Mouse (Mus musculus): Measurements from ENCODE around the gene Trpc3. TPM values are rescaled to one million over a fixed set of nuclear protein-coding genes. Genes with fewer than 3 reads are reported as not detected.
"Not testable (repeated sequence)": the region's sequence is repeated elsewhere in the genome, so short reads cannot be mapped to it uniquely, and the experiment has no call there.

The Trpc3 gene
- 2.0 and 4.7 TPM in 2 replicates for total RNA-seq (2021)
- long read RNA-seq, partial matches to known transcripts: 1 of 4 reads
- long read RNA-seq, other reads (novel, unspliced or antisense): 0 of 4 reads

DNA sequence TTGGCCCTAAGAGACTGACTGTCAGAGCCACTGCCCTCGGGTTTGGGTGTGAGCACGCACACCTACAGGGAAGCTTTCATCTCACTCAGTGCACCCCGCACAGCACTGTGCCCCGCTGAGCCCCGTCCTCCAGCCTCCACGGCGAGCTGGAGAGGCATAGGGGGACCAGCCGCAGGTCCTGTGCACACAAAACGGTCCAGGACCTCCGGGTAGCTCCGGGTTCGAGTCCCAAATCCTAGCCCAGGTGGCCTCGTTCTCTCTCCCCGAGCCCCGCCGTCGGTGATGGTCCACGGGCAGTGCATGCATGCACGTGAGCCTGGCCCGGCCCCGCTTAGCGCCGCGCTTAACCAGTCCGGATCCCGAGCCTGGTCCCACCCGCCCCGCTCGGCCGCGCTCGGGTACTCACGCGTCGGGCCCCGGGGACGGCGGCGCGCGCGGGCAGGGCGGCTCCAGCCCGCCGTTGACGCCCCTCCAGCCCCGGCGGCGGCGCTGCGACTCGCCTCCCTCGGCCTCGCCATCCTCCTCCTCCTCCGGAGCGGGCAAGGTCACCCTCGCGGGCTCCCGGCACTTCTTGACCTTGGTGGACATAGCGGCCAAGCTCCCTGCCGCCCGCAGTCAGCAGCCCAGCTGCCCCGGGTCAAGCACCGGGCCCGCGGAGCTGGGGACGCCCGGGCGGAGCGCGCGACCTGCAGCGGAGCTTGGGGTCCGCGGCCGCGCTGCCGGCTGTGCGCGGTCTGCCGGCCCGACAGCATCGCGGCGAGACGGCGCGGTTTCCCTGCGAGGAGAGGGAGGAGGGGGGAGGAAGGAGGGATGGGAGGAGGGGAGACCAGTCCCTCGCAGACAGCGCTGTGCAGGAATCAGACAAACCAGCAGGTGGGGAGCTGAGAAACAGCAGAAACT lies at the start of gene Trpc3:
TSS of gene Trpc3 (minus strand) at position 776 of the 900 bp plus-strand sequence.
- peak; percentile 38 for DNase-seq

DNA sequence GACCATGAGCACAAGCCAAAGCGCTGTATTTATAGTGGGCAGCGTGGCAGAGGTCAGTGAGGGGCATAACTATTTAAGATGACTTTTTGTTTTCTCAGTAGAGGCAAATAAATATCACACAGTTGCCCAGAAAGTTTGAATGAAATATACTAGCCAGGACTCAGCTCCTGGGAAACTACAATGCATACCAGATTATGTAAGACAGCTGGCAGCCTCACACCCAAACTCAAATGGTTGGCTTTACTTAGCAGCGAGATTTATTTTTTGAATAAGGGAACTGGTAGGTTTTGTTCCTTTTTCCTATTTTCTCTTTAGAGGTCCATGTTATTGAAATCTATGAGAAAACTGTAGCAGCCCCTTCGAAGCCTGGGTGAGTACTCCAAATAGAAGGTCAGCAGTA lies 48.1 kb upstream of the Trpc3 start:
- no peak for DNase-seq

DNA sequence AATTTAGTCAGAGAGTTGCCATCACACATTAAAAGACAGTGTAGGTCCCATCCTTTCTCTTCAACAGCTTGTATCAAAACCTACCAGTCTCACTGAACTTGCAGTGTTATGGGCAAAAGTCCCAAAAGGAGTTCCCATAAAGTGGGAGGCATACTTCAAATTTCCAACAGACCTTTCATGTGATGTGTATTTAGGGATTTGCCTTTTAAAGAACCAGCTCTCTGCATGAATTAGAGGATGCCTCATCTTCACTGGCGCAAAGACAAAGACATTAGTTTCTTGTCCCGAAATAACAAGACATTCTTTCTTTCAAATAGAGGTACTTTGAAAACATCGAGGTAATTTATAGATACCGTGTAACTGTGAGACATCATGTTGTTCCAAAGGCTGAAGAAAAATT lies 43.1 kb upstream of the Trpc3 start:
- no peak for DNase-seq

DNA sequence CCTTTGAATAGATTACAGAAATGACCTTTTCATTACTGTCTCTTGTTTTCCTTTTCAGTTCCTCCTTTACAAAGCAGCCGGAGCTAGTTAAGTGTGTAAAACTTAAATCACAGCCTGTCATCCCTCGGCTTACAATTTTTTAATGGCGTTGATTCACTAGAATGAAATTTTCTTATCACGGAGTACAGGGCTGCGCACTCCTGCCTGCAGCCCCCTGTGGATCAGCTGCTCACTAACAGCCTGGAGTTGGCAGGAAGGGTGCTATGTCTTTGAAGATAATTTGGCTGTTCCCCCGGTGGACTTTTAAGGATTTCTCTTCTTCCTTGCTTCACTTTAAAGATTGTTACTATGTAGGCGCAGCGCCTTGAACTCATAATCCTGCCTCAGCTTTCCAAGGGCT lies 36.6 kb upstream of the Trpc3 start:
- no peak for DNase-seq

DNA sequence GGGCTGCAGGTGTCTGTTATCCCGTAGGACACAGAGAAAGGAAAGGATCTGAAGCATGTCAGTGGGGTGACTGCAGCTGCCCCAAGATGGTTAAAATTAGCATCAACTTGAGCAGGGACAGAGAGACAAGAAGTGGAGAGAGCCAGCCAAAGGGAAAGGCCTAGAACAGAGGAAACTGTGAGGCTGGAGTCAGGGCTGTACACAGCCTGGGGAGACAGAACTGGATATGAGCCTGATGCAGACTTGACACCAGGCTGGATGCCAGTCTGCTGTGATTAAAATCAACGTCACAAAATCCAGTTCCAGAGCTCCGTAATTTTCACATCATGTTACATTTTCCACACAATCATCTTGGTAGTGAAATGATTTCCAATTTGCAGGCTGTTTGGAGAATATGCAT lies 31.9 kb upstream of the Trpc3 start:
- DNase-seq: no peak

DNA sequence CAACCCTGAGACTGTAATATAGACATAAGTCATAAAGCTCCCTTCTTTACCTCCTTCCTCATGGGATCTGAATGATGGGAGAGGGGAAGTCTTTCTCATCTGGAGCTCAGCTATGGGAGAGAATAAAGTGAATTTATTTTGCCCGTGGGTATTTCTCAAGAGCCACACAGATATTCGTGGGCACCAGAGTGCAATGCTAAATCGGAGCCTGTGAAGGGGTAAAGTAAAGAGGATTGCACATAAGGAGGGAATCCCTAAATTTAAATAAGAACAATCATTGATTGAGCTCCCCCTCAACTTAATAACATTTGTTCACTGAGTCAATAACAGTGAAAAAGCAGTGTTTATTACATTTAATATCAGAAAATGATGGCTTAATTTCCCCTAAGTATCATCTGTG lies 19.6 kb upstream of the Trpc3 start:
- no peak for DNase-seq

DNA sequence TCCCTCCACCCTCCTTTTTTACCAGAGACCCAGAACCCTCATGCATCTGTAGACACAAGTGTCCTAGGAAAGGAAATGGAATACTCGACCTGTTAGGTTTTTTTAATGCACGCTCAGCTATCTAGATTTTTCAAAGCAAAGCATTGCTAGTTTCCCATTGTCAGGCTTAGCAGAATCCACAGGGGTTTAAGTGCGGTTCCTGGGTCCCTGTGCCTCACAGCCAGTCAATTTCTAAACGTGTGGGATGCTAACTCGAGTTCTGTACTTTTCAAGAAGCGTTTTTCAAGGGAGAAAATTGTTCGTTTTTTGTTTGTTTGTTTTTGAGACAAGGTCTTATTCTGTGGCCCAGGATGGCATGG lies 304 bp upstream of the Trpc3 start:
- DNase-seq: no peak

DNA sequence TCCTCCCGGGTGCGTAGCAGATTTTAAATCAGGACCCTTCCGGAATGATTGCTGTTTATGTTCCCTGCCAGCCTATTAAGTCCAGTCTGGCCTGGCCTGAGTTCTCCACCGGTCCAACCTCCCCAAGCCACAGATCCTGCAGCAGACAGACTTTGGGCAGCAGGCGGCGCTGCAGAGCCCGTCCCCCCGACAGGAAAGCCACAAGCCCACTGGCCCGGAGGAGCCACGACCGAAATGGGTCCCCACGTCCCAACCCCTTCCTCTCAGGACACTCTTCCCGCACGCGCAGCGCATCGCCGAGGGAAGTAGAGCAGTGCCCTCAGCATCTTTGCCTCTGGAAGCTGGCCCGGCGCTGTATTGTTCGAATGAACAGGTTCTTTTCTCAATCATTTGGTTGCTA lies 1.1 kb downstream of the Trpc3 start:
- peak; percentile 74 for DNase-seq

DNA sequence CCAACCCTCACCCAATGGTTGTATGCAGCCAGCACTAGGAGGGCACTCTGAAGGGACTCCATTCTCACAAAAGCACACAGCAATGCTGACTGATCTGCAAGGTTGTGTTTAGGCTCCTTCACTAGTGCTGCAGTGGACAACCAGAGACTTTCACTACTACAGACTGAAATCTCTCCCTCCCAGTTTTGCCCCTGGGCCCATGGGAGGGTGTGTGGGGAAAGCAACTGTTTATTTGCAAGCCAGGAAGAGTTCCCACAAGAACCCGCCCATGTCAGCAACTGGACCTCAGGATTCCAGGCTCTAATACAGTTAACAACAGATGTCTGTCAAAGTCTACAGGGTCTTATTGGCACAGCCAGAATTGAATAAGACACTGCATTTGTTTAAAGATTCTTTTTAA lies 14.1 kb downstream of the Trpc3 start:
- no peak for DNase-seq

DNA sequence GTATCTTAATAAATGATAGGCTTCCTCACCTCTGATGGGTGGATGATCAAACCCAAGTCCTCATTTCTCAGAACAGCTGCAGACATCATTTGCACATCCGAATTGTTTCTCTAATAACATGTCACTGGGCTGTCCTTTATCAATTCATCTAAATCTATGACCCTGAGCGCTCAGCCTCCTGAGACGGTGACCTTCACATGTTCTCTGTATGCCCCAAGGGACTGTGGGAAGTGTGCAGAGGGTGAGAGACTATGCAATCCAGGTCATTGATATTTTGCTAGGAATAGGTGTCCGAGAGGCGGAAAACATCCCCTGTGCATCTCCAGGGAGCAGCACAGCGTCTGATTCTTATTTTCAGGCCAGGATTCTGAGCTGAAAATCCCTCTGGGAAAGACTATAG lies 22.2 kb downstream of the Trpc3 start:
- DNase-seq: no peak

DNA sequence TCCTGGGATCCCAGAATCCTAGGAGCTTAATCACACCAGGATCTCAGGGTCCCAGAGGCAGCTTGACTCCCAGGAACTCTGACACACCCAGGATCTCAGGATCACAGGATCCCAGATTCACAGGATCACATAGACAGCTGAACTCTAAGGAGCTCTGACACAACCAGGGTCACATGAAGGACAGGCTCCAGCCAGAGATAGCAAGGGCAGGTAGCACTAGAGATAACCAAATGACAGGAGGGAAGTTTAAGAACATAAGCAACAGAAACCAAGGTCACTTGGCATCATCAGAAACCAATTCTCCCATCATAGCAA lies 44.8 kb downstream of the Trpc3 start:
- not testable (repeated sequence) for DNase-seq

DNA sequence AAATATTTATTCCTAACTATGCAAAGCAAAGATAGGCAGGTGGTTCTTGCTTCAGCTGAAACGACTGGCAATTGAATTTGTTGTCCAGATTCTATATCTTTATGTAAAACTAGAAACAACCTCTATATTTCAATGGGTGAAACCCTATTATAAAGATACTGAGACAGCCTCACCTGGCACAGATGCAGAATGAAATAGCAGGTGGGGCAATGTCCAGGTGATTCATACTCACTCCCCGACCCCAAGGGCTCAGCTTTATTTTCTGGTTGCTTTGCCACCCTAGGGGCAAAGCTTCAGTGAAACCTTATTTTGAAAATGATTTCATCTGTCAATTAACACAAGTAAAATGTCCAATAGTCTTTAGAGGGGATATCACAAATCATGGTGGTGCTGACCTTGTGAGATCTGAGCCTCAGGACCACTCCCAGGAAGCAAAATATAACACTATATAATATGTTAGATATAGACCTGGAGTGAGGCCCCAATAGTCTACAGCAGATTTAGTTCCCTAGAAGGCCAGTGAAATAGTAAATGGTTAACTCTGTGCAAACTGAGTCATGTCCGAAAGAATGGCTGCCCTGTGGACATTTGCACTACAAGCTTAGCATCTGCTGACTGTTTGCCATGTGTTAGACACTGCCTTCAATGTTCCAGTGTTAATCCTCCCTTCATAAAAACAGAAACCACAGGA lies 45.3 kb downstream of the Trpc3 start:
- DNase-seq: no peak

DNA sequence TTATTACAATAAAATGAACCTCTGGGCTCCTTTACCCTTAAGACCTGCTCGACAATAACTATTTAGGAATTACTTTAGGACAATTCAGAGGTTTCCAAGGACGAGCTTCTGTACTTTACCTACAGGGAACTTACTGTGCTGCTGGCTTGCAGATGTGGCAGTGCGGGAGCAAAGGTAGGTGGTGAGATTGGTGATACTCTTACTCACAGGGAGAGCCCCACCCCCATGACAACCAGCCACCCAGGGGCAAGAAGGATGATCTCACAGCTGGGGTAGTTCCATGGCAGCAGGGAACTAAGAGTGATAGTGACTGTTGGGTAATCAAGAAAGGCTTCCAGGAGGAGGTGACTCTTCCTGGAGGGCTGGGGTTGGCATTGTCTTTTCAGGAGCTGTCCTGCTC lies 46.6 kb downstream of the Trpc3 start:
- DNase-seq: no peak

DNA sequence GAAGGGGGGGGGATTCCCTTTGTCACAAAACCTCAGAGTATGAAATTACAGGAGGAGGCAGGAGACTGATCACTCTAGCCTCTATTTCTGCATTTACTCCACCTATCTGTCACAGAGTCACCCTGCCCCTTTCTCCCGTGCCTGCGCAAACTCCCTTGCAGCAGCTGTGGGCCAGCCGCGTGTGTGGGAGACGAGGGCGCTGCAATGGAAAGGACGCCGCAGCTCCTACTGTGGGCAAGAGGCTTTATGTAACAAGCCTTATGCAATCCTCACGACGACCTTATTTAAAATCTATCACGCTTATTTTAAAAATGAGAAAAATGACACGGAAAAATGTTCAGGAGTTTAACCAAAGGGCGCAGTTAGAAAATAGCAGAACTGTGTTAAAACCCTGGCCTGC lies 47.2 kb downstream of the Trpc3 start:
- DNase-seq: no peak

DNA sequence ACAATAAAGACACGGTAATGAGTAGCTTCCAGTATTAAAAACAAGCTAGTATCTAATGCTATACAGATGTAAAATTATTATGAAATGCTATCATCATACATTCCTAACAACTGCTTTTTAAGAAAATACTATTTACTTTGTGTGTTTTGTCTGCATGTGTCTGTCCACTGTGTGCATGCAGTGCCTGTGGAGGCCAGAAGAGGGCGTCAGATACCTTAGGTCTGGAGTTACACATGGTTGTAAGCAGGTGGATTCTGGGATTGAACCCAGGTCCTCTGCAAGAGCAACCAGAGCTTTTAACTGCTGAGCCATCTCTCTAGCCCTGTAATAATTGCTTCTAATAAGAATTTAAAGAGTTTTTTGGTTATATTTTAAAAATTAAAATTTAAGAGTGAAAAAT lies 49.2 kb downstream of the Trpc3 start:
- no peak for DNase-seq

DNA sequence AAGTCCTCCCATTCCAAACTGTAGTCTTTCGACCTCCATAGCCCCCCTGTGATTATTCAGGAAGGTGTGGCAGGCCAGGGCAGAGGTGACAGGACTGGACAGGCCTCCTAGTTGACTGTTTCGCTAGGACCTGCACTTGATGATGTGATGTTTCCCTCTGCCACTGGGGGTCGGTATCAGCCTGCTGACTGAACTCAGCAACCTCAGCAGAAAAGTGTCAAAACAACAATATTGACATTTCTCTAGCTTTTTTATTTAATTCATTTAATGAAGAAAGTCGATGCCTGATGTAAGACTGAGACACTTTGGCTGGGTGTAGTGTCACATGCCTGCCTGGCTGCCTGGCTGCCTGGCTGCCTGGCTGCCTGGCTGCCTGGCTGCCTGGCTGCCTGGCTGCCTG lies 54.5 kb downstream of the Trpc3 start:
- peak; percentile 13 for DNase-seq

DNA sequence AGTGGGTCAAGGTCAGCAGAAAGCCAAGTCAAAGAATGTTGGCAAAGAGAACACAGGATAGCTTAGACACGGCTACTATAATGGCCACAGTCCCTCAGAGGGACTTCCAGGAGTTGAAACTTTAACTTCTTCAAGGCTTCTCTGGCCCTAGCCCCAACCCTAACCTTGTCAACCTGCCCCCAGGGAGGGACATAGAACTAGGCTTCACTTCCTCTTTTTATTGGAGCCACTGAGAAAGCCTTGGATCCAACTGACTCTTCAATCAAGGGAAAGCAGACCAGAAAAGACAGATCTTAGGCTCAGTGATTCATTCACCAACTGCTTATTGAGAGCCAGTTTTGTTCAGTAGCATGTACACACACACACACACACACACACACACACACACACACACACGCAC lies 63.2 kb downstream of the Trpc3 start:
- no peak for DNase-seq

DNA sequence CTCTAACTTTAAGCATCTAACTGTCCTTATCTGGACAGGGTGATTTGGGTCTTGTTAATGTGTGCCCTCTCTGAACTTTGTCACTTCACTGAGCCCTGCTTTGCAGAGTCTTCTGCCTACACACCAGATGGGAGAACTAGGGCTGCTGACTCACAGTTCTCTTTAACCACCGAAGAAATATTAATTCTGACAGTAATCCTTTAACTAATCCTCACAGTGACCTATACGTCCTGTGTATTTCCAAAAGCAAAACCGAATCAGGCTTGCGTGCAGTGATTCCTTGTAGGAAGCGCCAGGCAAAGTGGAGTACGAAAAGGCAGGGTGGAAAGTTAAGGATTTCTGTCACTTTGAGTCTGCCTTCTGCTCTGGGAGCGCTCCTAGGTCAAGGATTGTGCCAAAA lies 71.8 kb downstream of the Trpc3 start:
- no peak for DNase-seq

DNA sequence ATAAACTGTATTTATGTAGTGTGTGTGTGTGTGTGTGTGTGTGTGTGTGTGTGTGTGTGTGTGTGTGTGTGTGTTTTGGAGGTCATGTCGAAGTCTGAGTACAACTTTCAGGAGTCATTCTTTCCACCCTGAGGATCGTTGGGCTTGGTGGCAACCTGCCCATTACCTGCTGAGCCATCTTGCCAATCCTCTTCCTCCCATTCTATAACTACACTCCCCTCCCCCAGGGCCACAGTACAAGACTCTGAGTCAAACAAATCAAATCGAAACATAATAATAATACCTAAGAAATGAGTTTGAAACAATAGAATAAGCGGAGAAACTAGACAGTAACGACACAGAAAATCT lies 76.1 kb downstream of the Trpc3 start:
- no peak for DNase-seq

DNA sequence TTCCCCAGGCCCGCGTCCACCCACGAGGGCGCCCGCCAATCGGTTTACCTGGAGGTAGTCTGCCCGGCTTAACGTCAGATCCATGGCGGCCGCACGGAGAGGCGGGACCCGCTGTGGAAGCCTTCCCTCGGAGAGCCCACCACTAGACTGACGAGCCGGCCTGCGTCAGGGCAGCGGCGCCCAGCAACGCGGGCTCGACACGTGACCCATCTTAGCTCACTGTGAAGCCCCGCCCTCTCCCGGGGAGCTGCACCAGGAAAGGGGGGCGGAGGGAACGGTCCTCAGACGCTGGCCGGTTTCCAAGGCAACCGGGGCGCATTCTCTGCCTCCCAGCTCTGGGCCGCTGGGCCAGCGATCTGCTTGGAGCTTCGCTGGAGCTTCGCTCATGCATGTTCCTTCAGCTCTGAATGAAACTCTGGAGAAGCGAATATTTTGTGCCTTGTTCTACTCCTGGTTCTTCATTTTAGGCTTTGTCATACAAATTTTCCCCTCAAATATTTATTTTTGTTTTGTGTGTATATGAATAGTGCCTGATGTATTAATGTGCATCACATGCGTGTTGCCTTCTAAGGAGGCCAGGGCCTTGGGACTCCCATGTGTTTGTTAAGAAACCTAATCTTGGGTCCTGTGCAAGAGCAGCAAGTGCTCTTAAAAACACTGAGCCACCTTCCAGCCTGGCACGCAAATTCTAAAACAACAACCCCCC lies 76.6 kb downstream of the Trpc3 start, which contains the start of gene Bbs7:
TSS of gene Bbs7 (minus strand) at position 276 of the 706 bp plus-strand sequence.
- DNase-seq: peak; percentile 96

DNA sequence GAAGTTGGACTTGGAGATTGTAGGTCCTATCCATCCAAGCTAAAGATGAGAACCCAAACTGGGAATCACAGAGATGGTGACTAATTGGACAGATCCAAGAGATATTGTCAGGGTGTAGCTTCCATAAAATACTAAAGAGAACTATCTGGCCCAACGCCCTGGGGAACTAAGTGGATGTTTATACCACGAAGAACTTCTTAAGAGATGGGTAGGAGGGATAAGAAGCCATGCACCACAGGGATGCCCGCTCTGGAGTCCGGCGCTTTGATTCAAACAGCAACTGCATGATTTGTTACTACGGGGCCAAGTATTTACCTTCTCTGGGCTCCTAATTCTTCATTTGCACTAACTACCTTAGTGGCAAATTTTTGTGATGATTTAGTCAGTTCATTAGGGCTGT lies 77.3 kb downstream of the Trpc3 start:
- DNase-seq: no peak

DNA sequence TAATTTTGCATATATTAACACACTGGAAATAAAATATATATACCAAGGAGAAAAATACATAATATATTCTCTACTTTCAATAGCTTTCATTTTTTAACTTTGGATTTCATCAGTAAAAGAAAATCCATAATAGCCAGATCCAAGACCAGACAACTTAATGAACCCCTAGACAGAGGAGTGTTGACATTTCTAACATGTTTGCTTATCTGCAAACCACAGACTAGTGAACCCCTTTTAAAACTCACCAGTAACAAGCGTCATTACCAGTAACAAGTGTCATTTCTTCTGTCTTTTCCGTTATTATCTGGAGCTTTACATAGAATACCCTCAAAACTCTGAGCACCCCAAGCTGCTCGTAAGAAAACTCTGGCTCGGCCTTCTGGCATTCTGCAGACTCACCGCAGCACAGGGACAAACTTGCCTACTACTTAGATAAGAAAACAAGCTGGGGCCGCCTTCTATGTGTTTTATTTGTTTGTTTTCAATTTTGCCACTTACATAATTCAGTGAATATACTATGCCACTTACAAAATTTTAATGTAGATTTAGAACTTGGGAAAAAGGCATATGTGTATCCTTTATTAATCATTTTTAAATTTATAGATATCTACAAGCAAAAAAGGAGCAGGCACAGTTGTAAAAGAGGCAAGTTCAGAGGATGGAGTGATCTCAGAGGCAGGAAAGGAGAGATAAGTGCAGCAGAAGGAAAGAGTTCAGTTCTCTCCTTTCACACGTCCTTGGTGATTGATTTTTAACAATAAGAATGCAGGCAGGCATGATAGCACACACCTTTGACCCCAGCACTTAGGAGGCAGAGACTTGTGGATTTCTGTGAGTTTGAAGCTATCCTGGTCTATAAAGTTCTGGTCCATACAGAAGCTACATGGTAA lies 83.8 kb downstream of the Trpc3 start:
- DNase-seq: no peak
